Mouse (Mus musculus): ENCODE results near the gene Gtf2e1. TPM values are rescaled to one million over a fixed set of nuclear protein-coding genes. Genes with fewer than 3 reads are reported as not detected.

Gene Gtf2e1
- polyA plus RNA-seq, 1 experiment from 2014 or later: 24.6 TPM

DNA sequence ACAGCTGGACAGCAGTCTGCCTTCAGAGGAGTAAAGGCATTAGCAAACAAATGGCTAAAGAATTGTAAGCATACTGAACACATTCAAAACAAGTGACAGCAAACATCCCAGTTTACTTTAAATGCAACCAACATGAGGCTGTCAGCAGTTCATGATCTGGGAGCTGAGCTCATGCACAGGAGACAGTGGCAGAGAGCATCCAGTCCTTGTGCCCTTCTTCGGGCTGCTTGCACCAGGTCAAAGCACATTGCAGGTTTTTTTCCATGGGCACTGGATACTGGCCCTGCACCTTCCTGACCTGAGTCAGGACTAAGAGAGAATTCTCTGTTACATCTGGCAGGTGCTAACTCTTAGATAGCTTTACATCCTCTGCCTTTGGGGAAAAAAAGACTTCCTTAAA is 40.0 kb upstream of the Gtf2e1 start:
- H3K36me3 ChIP-seq (ENCODE audit: control insufficient read depth, insufficient read depth, low read length): no peaks in the 10 kb centered on the region
- WGBS: 72% methylated on average over 1 of the region's 1 CpGs
- no peak overlapping the region for H3K4me3 ChIP-seq (ENCODE audit: low read depth, low read length)
- H3K9me3 ChIP-seq (ENCODE audit: control insufficient read depth, low read length): no peaks in the 10 kb centered on the region
- DNase-seq (ENCODE audit: low spot score): peak; percentile 39
- H3K9ac ChIP-seq (ENCODE audit: low read length): no peak overlapping the region
- H3K4me2 ChIP-seq (ENCODE audit: low read length): no peak overlapping the region
- ATAC-seq (replicated peaks; ENCODE audit: low FRiP score, low TSS enrichment, low read depth): no peak
- H3K27me3 ChIP-seq (replicated peaks; ENCODE audit: control insufficient read depth, insufficient read depth, low read length): no peaks in the 10 kb centered on the region
- H3K27ac ChIP-seq (ENCODE audit: low read depth): no peak overlapping the region
- peaks cover 3% of the 10 kb centered on the region; the same call in 1 of the 2 replicates for H3K4me1 ChIP-seq (replicated peaks; ENCODE audit: control insufficient read depth, insufficient read depth, low read length)

DNA sequence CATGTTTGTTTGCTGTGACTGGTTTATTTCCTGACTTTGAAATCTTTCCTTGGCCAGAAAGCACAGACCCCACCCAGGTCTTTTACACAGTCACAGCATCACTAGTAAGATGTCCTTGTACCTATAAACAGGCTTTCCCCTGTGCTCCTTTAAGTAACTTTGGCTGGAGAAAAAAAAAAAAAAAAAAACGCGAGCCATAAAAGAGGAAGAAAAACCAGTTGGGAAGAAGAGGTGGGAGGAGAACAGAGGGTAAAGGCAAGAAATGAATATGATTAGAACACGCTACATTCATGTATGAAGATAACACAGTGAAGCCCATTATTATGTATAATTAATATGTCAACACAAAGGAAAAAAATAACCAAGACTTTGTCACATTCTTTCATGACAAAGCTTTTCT is 35.7 kb upstream of the Gtf2e1 start:
- Histone ChIP-seq H3K9me3 (ENCODE audit: control insufficient read depth, low read length) (no peaks in the 10 kb centered on the region), H3K4me1 (replicated peaks; ENCODE audit: control insufficient read depth, insufficient read depth, low read length) (no peaks in the 10 kb centered on the region), H3K27me3 (replicated peaks; ENCODE audit: control insufficient read depth, insufficient read depth, low read length) (no peaks in the 10 kb centered on the region), H3K9ac (ENCODE audit: low read length) (no peak overlapping the region), H3K4me2 (ENCODE audit: low read length) (no peak overlapping the region), H3K27ac (ENCODE audit: low read depth) (no peak overlapping the region), H3K4me3 (ENCODE audit: low read depth, low read length) (no peak overlapping the region), H3K36me3 (ENCODE audit: control insufficient read depth, insufficient read depth, low read length) (peaks cover 14% of the 10 kb centered on the region)
- 62% methylated on average over 3 of the region's 3 CpGs for WGBS
- ATAC-seq (replicated peaks; ENCODE audit: low FRiP score, low TSS enrichment, low read depth): no peak
- no peak for DNase-seq (ENCODE audit: low spot score)

DNA sequence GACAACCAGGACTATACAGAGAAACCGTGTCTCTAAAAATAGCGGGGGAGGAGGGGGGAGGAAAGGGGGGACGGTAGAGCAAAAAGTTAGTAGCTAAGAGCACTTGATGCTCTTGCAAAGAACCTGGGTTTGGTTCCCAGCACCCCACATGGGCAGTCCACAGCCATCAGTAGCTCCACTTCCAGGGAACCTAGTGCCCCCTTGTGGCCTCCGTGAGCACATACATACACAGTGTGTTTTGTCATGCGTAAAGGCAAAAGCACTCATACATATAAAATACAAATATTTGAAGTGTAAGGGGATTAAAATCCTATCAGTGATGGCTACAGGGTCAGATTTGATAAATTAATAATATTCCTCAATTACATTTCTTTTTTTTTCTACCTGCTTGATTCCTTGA is 33.5 kb upstream of the Gtf2e1 start:
- WGBS: 92% methylated on average over 5 of the region's 5 CpGs
- no peak overlapping the region for H3K4me3 ChIP-seq (ENCODE audit: low read depth, low read length)
- ATAC-seq (replicated peaks; ENCODE audit: low FRiP score, low TSS enrichment, low read depth): no peak
- H3K9me3 ChIP-seq (ENCODE audit: control insufficient read depth, low read length): no peaks in the 10 kb centered on the region
- peaks cover 14% of the 10 kb centered on the region for H3K36me3 ChIP-seq (ENCODE audit: control insufficient read depth, insufficient read depth, low read length)
- no peaks in the 10 kb centered on the region for H3K4me1 ChIP-seq (replicated peaks; ENCODE audit: control insufficient read depth, insufficient read depth, low read length)
- DNase-seq (ENCODE audit: low spot score): no peak
- H3K27me3 ChIP-seq (replicated peaks; ENCODE audit: control insufficient read depth, insufficient read depth, low read length): no peaks in the 10 kb centered on the region
- no peak overlapping the region for H3K9ac ChIP-seq (ENCODE audit: low read length)
- H3K27ac ChIP-seq (ENCODE audit: low read depth): no peak overlapping the region
- H3K4me2 ChIP-seq (ENCODE audit: low read length): no peak overlapping the region

DNA sequence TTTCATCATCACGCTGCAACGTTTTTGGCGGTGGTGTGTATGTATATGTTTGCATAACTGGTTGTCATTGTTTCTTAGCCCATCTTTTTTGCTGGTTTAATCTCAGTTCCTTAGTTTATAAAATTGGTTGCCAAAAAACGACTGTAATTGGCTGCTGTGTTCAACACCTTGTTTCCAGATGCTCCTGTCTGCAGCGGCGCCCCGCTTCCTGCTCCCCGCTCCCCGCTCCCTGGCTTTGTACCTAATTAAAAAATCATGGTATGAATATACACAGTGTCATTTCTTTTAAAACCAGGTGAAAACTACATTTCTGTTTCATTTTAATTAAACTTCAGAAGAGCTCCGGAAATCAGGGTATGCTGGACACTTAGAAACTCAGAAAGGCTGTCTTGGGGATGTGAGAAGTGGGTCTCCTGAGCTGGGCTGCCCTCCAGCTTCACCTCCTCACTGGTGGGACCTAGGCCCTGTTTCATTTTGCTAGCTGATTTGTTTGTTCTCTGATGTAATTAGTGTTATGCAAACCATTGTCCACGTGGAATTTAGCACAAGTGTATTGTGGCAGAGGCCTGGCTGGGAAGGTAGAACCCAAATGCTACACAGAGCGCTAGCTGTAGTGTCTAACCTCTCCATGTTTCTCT is 32.6 kb upstream of the Gtf2e1 start:
- DNase-seq (ENCODE audit: low spot score): no peak
- Histone ChIP-seq H3K4me3 (ENCODE audit: low read depth, low read length) (no peak overlapping the region), H3K9ac (ENCODE audit: low read length) (no peak overlapping the region), H3K27me3 (replicated peaks; ENCODE audit: control insufficient read depth, insufficient read depth, low read length) (no peaks in the 10 kb centered on the region), H3K9me3 (ENCODE audit: control insufficient read depth, low read length) (no peaks in the 10 kb centered on the region), H3K36me3 (ENCODE audit: control insufficient read depth, insufficient read depth, low read length) (peaks cover 15% of the 10 kb centered on the region), H3K4me2 (ENCODE audit: low read length) (no peak overlapping the region), H3K4me1 (replicated peaks; ENCODE audit: control insufficient read depth, insufficient read depth, low read length) (no peaks in the 10 kb centered on the region), H3K27ac (ENCODE audit: low read depth) (no peak overlapping the region)
- ATAC-seq (replicated peaks; ENCODE audit: low FRiP score, low TSS enrichment, low read depth): no peak
- WGBS: 91% methylated on average over 12 of the region's 12 CpGs

DNA sequence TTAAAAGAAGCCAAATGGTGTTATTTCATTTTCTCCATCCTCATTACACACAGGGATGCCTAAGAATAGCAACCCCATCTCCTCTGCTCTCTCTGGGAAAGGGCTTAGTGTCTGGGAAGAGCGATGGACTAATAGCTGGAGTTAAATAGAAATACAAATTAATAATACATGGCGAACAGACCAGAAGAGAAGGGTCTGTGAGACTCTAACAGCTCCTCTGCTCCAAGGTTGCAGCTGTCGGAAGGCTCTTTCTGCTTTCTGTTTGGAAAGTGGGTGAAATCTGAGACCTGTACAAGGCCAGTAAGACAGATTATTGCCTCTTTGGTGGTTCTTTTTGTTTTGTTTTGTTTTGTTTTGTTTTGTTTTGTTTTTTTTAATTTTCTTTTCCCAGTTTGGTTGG is 32.0 kb upstream of the Gtf2e1 start:
- no peaks in the 10 kb centered on the region for H3K4me1 ChIP-seq (replicated peaks; ENCODE audit: control insufficient read depth, insufficient read depth, low read length)
- H3K9ac ChIP-seq (ENCODE audit: low read length): no peak overlapping the region
- no peaks in the 10 kb centered on the region for H3K27me3 ChIP-seq (replicated peaks; ENCODE audit: control insufficient read depth, insufficient read depth, low read length)
- ATAC-seq (replicated peaks; ENCODE audit: low FRiP score, low TSS enrichment, low read depth): no peak
- no peak overlapping the region for H3K4me2 ChIP-seq (ENCODE audit: low read length)
- no peaks in the 10 kb centered on the region for H3K9me3 ChIP-seq (ENCODE audit: control insufficient read depth, low read length)
- no peak overlapping the region for H3K27ac ChIP-seq (ENCODE audit: low read depth)
- 77% methylated on average over 3 of the region's 3 CpGs for WGBS
- no peak for DNase-seq (ENCODE audit: low spot score)
- peaks cover 17% of the 10 kb centered on the region for H3K36me3 ChIP-seq (ENCODE audit: control insufficient read depth, insufficient read depth, low read length)
- no peak overlapping the region for H3K4me3 ChIP-seq (ENCODE audit: low read depth, low read length)

DNA sequence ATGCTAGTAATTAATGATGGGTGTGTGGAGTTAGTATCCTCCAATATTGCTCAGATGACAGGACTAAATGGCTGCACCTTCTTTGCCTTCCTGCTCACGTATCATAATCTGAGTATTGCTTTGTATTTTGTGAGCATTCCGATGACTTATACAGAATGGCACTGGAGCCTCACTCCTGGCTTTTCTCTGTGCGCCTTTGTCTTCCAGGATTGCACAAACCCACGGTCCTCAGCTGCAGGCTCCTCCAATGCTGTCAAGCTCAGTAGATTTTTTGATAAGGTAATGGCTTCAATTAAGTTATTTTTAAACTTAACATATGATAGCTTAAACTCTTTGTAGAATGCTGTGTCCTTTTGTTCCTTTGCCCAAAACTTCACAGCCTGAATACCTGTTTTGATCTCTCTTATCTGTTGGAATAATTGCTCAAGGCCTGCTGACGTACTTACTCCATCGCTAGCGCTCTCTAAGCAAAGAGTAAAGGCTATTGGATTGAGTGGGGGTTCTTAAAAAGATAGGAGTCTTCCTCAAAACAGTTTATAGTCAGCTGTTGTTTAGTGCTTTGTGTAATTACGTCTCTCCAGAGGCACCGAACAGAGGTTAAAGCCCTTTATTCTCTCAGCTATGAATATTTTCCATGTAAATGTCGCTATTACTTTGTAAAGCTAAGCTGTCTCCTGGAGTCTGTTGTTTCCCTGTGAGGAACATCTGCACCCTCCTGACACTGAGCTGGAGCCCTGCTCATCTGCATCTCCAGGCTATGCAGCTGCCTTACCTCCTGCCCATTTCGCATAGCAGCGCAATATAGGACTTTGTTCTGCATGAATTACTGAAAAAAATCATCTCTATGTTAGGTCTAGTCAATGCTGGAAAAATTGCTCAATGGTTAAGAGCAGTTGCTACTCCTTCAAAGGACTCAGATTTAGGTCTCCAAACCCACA is 27.8 kb upstream of the Gtf2e1 start:
- H3K9me3 ChIP-seq (ENCODE audit: control insufficient read depth, low read length): no peaks in the 10 kb centered on the region
- H3K27me3 ChIP-seq (replicated peaks; ENCODE audit: control insufficient read depth, insufficient read depth, low read length): no peaks in the 10 kb centered on the region
- H3K9ac ChIP-seq (ENCODE audit: low read length): no peak overlapping the region
- H3K4me1 ChIP-seq (replicated peaks; ENCODE audit: control insufficient read depth, insufficient read depth, low read length): no peaks in the 10 kb centered on the region
- no peak overlapping the region for H3K4me3 ChIP-seq (ENCODE audit: low read depth, low read length)
- H3K4me2 ChIP-seq (ENCODE audit: low read length): no peak overlapping the region
- peaks cover 22% of the 10 kb centered on the region for H3K36me3 ChIP-seq (ENCODE audit: control insufficient read depth, insufficient read depth, low read length)
- no peak for DNase-seq (ENCODE audit: low spot score)
- ATAC-seq (replicated peaks; ENCODE audit: low FRiP score, low TSS enrichment, low read depth): no peak
- no peak overlapping the region for H3K27ac ChIP-seq (ENCODE audit: low read depth)
- 87% methylated on average over 12 of the region's 12 CpGs for WGBS

DNA sequence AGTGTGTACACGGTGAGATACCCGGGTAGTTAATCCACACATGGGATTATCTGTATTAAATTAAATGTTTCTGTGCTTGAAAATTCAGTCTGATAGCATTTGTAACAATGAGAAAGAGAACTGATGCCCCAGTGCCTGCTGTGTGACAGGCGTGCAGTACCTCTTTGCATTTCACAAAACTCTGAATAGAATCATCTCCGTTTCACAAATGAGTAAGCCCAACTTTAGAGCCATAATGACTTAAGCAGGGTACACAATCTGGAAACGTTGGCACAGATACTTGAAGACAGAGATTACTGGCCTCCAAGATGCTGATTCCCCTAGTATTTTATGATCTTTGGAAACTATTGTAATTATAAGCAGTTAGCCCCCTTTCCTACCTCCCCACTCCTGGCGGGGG is 26.5 kb upstream of the Gtf2e1 start:
- no peak overlapping the region for H3K27ac ChIP-seq (ENCODE audit: low read depth)
- H3K4me1 ChIP-seq (replicated peaks; ENCODE audit: control insufficient read depth, insufficient read depth, low read length): no peaks in the 10 kb centered on the region
- H3K9me3 ChIP-seq (ENCODE audit: control insufficient read depth, low read length): no peaks in the 10 kb centered on the region
- no peak overlapping the region for H3K9ac ChIP-seq (ENCODE audit: low read length)
- ATAC-seq (replicated peaks; ENCODE audit: low FRiP score, low TSS enrichment, low read depth): no peak
- no peak for DNase-seq (ENCODE audit: low spot score)
- H3K27me3 ChIP-seq (replicated peaks; ENCODE audit: control insufficient read depth, insufficient read depth, low read length): no peaks in the 10 kb centered on the region
- H3K4me3 ChIP-seq (ENCODE audit: low read depth, low read length): no peak overlapping the region
- H3K36me3 ChIP-seq (ENCODE audit: control insufficient read depth, insufficient read depth, low read length): peaks cover 14% of the 10 kb centered on the region
- H3K4me2 ChIP-seq (ENCODE audit: low read length): no peak overlapping the region
- 79% methylated on average over 6 of the region's 6 CpGs for WGBS

DNA sequence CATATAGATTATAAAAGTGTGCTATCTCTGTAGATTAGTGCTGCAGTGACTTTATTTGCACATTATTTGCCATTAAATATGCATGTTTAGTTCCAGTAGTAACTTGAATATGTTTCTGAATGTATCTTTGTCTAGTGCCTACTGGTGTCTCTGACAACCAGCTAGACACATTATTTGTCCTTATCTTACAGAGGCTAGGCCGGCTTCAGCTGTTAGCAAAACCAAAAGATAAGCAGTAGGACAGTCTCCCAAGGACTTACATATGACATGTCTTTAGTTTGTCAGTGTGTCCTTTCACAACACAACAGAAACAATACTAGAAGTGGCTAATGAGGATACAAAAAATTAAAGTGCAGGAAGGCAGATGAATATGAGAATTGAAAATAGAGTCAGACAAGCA is 25.5 kb upstream of the Gtf2e1 start:
- ATAC-seq (replicated peaks; ENCODE audit: low FRiP score, low TSS enrichment, low read depth) (no peak), DNase-seq (ENCODE audit: low spot score) (no peak)
- Histone ChIP-seq H3K9me3 (ENCODE audit: control insufficient read depth, low read length) (no peaks in the 10 kb centered on the region), H3K4me3 (ENCODE audit: low read depth, low read length) (no peak overlapping the region), H3K27ac (ENCODE audit: low read depth) (no peak overlapping the region), H3K4me1 (replicated peaks; ENCODE audit: control insufficient read depth, insufficient read depth, low read length) (no peaks in the 10 kb centered on the region), H3K36me3 (ENCODE audit: control insufficient read depth, insufficient read depth, low read length) (peaks cover 12% of the 10 kb centered on the region; the same call in 1 of the 2 replicates), H3K4me2 (ENCODE audit: low read length) (no peak overlapping the region), H3K27me3 (replicated peaks; ENCODE audit: control insufficient read depth, insufficient read depth, low read length) (no peaks in the 10 kb centered on the region), H3K9ac (ENCODE audit: low read length) (no peak overlapping the region)
- WGBS: 62% methylated on average over 1 of the region's 1 CpGs

Data from intestine, embryonic 14.5 days (tissue).